Mouse (Mus musculus): Measurements from ENCODE around the gene P4ha3. TPM values are rescaled to one million over a fixed set of nuclear protein-coding genes. Genes with fewer than 3 reads are reported as not detected.

The P4ha3 gene
- polyA plus RNA-seq, 1 experiment = 0.41 TPM

- no peak for TF ChIP-seq CTCF (IDR thresholded peaks at IDR 0.05; ENCODE audit: extremely low read depth, insufficient read length, insufficient replicate concordance, low read depth, low read length)
- TF ChIP-seq POLR2A (IDR thresholded peaks at IDR 0.05; ENCODE audit: low read depth, low read length) = no peak
Measured at GRCm38 (mm10) chr7:100335921-100336320, 50.6 kb downstream of the P4ha3 start.

GRCm38 (mm10) chr7:100354984-100355383, 69.7 kb downstream of the P4ha3 start:
- H3K4me3 ChIP-seq (ENCODE audit: low read depth, low read length) = no peak overlapping the region
- peaks cover 4% of the 10 kb centered on the region; the same call in 1 of the 2 replicates for H3K4me1 ChIP-seq (ENCODE audit: control insufficient read depth, insufficient read depth, insufficient read length, low read length)
- TF ChIP-seq POLR2A (IDR thresholded peaks at IDR 0.05; ENCODE audit: low read depth, low read length) = no peak
- WGBS = 70% methylated on average over 4 of the region's 4 CpGs
- no peak overlapping the region for H3K27ac ChIP-seq (ENCODE audit: insufficient read depth, low read depth, low read length)
- H3K36me3 ChIP-seq (ENCODE audit: control insufficient read depth, insufficient read depth, low read length) = peaks cover 6% of the 10 kb centered on the region
- no peaks in the 10 kb centered on the region for H3K27me3 ChIP-seq (ENCODE audit: control insufficient read depth, insufficient read depth, low read length)

More at GRCm38 (mm10) chr7:100335921-100336320, 50.6 kb downstream of the P4ha3 start:
- Histone ChIP-seq H3K4me1 (ENCODE audit: control insufficient read depth, insufficient read depth, insufficient read length, low read length) (no peaks in the 10 kb centered on the region), H3K36me3 (ENCODE audit: control insufficient read depth, insufficient read depth, low read length) (peaks cover 59% of the 10 kb centered on the region), H3K27me3 (ENCODE audit: control insufficient read depth, insufficient read depth, low read length) (no peaks in the 10 kb centered on the region), H3K27ac (ENCODE audit: insufficient read depth, low read depth, low read length) (no peak overlapping the region), H3K4me3 (ENCODE audit: low read depth, low read length) (no peak overlapping the region)
- 93% methylated on average over 2 of the region's 2 CpGs for WGBS

- peaks cover 4% of the 10 kb centered on the region; the same call in 1 of the 2 replicates for H3K4me1 ChIP-seq (ENCODE audit: control insufficient read depth, insufficient read depth, insufficient read length, low read length)
- H3K27me3 ChIP-seq (ENCODE audit: control insufficient read depth, insufficient read depth, low read length) = no peaks in the 10 kb centered on the region
- H3K4me3 ChIP-seq (ENCODE audit: low read depth, low read length) = no peak overlapping the region
- 33% methylated on average over 5 of the region's 5 CpGs for WGBS
- TF ChIP-seq CTCF (IDR thresholded peaks at IDR 0.05; ENCODE audit: extremely low read depth, insufficient read length, insufficient replicate concordance, low read depth, low read length) (no peak), POLR2A (IDR thresholded peaks at IDR 0.05; ENCODE audit: low read depth, low read length) (no peak)
- H3K36me3 ChIP-seq (ENCODE audit: control insufficient read depth, insufficient read depth, low read length) = peaks cover 6% of the 10 kb centered on the region
- H3K27ac ChIP-seq (ENCODE audit: insufficient read depth, low read depth, low read length) = no peak overlapping the region
Measured at GRCm38 (mm10) chr7:100356324-100356723, 71.0 kb downstream of the P4ha3 start.

- Histone ChIP-seq H3K4me1 (ENCODE audit: control insufficient read depth, insufficient read depth, insufficient read length, low read length) (peaks cover 4% of the 10 kb centered on the region; the same call in 1 of the 2 replicates), H3K27me3 (ENCODE audit: control insufficient read depth, insufficient read depth, low read length) (no peaks in the 10 kb centered on the region), H3K4me3 (ENCODE audit: low read depth, low read length) (no peak overlapping the region), H3K36me3 (ENCODE audit: control insufficient read depth, insufficient read depth, low read length) (peaks cover 6% of the 10 kb centered on the region), H3K27ac (ENCODE audit: insufficient read depth, low read depth, low read length) (no peak overlapping the region)
- TF ChIP-seq CTCF (IDR thresholded peaks at IDR 0.05; ENCODE audit: extremely low read depth, insufficient read length, insufficient replicate concordance, low read depth, low read length) (no peak), POLR2A (IDR thresholded peaks at IDR 0.05; ENCODE audit: low read depth, low read length) (no peak)
- 25% methylated on average over 1 of the region's 1 CpGs for WGBS
Measured at GRCm38 (mm10) chr7:100356768-100357167, 71.4 kb downstream of the P4ha3 start.

- peaks cover 4% of the 10 kb centered on the region; the same call in 1 of the 2 replicates for H3K4me1 ChIP-seq (ENCODE audit: control insufficient read depth, insufficient read depth, insufficient read length, low read length)
- peaks cover 4% of the 10 kb centered on the region for H3K36me3 ChIP-seq (ENCODE audit: control insufficient read depth, insufficient read depth, low read length)
- no peak overlapping the region for H3K27ac ChIP-seq (ENCODE audit: insufficient read depth, low read depth, low read length)
- TF ChIP-seq POLR2A (IDR thresholded peaks at IDR 0.05; ENCODE audit: low read depth, low read length) (no peak), CTCF (IDR thresholded peaks at IDR 0.05; ENCODE audit: extremely low read depth, insufficient read length, insufficient replicate concordance, low read depth, low read length) (no peak)
- H3K4me3 ChIP-seq (ENCODE audit: low read depth, low read length) = no peak overlapping the region
- H3K27me3 ChIP-seq (ENCODE audit: control insufficient read depth, insufficient read depth, low read length) = no peaks in the 10 kb centered on the region
Measured at GRCm38 (mm10) chr7:100357856-100358255, 72.5 kb downstream of the P4ha3 start.

GRCm38 (mm10) chr7:100363162-100363561, 77.8 kb downstream of the P4ha3 start:
- H3K4me1 ChIP-seq (ENCODE audit: control insufficient read depth, insufficient read depth, insufficient read length, low read length) = no peaks in the 10 kb centered on the region
- WGBS = 85% methylated on average over 2 of the region's 2 CpGs

GRCm38 (mm10) chr7:100364888-100365287, 79.6 kb downstream of the P4ha3 start:
- Histone ChIP-seq H3K4me3 (ENCODE audit: low read depth, low read length) (no peak overlapping the region), H3K4me1 (ENCODE audit: control insufficient read depth, insufficient read depth, insufficient read length, low read length) (no peaks in the 10 kb centered on the region), H3K36me3 (ENCODE audit: control insufficient read depth, insufficient read depth, low read length) (peaks cover 3% of the 10 kb centered on the region; the same call in 1 of the 2 replicates), H3K27ac (ENCODE audit: insufficient read depth, low read depth, low read length) (no peak overlapping the region), H3K27me3 (ENCODE audit: control insufficient read depth, insufficient read depth, low read length) (no peaks in the 10 kb centered on the region)
- WGBS = 71% methylated on average over 6 of the region's 6 CpGs
- TF ChIP-seq CTCF (IDR thresholded peaks at IDR 0.05; ENCODE audit: extremely low read depth, insufficient read length, insufficient replicate concordance, low read depth, low read length) (no peak), POLR2A (IDR thresholded peaks at IDR 0.05; ENCODE audit: low read depth, low read length) (no peak)

More at GRCm38 (mm10) chr7:100363162-100363561, 77.8 kb downstream of the P4ha3 start:
- no peak for TF ChIP-seq POLR2A (IDR thresholded peaks at IDR 0.05; ENCODE audit: low read depth, low read length)
- TF ChIP-seq CTCF (IDR thresholded peaks at IDR 0.05; ENCODE audit: extremely low read depth, insufficient read length, insufficient replicate concordance, low read depth, low read length) = no peak
- peaks cover 3% of the 10 kb centered on the region; the same call in 1 of the 2 replicates for H3K36me3 ChIP-seq (ENCODE audit: control insufficient read depth, insufficient read depth, low read length)
- H3K27ac ChIP-seq (ENCODE audit: insufficient read depth, low read depth, low read length) = no peak overlapping the region
- no peaks in the 10 kb centered on the region for H3K27me3 ChIP-seq (ENCODE audit: control insufficient read depth, insufficient read depth, low read length)
- H3K4me3 ChIP-seq (ENCODE audit: low read depth, low read length) = no peak overlapping the region

Other genes starting within 250 kb of the P4ha3 start
- gene Pold3, start 164.0 kb upstream of the P4ha3 start, polyA plus RNA-seq (2012; rRNA removed) = 2.4 and 4.2 TPM in 2 replicates
- 11.5 and 13.2 TPM in 2 replicates for gene Lipt2, start 126.2 kb upstream of the P4ha3 start, polyA plus RNA-seq (2012; rRNA removed)
- gene Kcne3, start 109.0 kb upstream of the P4ha3 start, polyA plus RNA-seq (2012; rRNA removed) = 94.9 and 97.8 TPM in 2 replicates
- 1.3 and 1.5 TPM in 2 replicates for gene Pgm2l1, start 58.1 kb upstream of the P4ha3 start, polyA plus RNA-seq (2012; rRNA removed)
- gene C2cd3, start 86.7 kb downstream of the P4ha3 start, polyA plus RNA-seq (2012; rRNA removed) = 6.6 and 10.1 TPM in 2 replicates
- 35.1 and 45.8 TPM in 2 replicates for gene Ppme1, start 86.8 kb downstream of the P4ha3 start, polyA plus RNA-seq (2012; rRNA removed)
- gene Ucp3, start 187.5 kb downstream of the P4ha3 start, polyA plus RNA-seq (2012; rRNA removed) = 0.11 and 0.23 TPM in 2 replicates
- 597 and 876 TPM in 2 replicates for gene Ucp2, start 207.8 kb downstream of the P4ha3 start, polyA plus RNA-seq (2012; rRNA removed)
- 0.29 and 0.49 TPM in 2 replicates for gene Dnajb13, start 229.4 kb downstream of the P4ha3 start, polyA plus RNA-seq (2012; rRNA removed)

All from small intestine, adult 2 months (tissue).